Mouse (Mus musculus) testis, adult 2 months (tissue): ENCODE data around the gene Tex48.

Experiments
- CTCF ChIP-seq: fragments of 200-500 bp; IDR thresholded peaks from 2 replicates; pipeline ENCODE4 v1.5.1; 2012; ENCODE audit warnings: low read depth, mild to moderate bottlenecking, inconsistent platforms, low read length, moderate library complexity; ENCODE audit not compliant: control insufficient read depth, insufficient read depth, insufficient replicate concordance
- POLR2A ChIP-seq: fragments of 200-500 bp; IDR thresholded peaks from 2 replicates; pipeline ENCODE4 v1.6.1; 2012; ENCODE audit warnings: low read depth, mild to moderate bottlenecking, inconsistent platforms, low read length, moderate library complexity; ENCODE audit not compliant: control insufficient read depth

DNA sequence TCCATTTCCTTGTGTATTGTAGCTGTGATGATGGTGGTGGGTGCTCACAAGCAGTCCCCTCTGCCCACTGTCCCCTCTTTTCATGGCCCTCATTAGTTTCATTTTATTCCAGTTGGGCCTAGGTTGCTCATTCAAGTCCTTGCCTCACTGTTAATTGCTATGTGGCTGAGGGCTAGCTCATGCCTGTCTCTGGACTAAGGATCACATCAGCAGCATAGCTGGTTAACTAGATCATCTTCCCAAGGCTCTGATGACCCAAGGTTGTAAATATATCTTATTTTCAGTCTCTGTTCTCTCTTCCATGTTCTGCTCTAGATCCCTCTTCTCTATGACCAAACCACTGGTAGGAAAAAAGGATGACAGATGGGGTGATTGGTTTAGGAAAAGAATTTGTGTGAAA is 21.0 kb downstream of the Tex48 start:
- no peak for TF ChIP-seq CTCF
- no peak for TF ChIP-seq POLR2A
